Comparison of ENCODE assay signal across 8 mouse cellular contexts in the genomic region with DNA sequence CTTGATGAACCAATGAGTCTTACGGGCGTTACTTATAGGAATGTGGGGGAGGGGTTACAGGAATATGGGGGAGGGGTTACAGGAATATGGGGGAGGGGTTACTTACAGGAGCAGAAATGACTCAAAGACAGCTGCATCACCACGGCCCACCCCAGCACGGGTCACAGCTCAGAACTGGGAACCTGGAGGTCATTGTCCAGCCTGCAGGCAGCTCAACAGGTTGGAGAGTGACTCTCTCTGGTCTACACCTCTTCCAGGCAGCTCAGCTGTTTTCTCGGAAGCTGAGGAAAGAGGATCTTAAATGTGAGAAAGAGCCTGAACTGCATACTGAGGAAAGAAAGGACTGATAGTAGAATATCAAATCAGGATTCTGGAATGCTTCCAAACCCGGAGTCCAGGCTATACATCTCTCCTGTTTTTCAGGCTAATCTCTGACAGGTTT. TPM values are rescaled to one million over a fixed set of nuclear protein-coding genes. Genes with fewer than 3 reads are reported as not detected.
A peak's percentile ranks its signal among the peaks of the same experiment; 100 is the strongest.
DNase-seq lines count a peak whose midpoint lies in the region; ATAC-seq and TF ChIP-seq lines count a peak whose summit lies in the region.

No protein-coding gene starts in this region.

- 0 out of 2 replicates have a peak, but pooled peaks cover 2% of the 10 kb centered on the region for H3K4me1 ChIP-seq in brown adipose tissue, adult 24 weeks (ENCODE audit: control insufficient read depth, insufficient read depth, insufficient read length, low read length)
- H3K4me1 ChIP-seq in forebrain, postnatal 0 days (ENCODE audit: insufficient read depth): no peaks in the 10 kb centered on the region; the same call in 1 of the 2 replicates
- H3K4me1 ChIP-seq in midbrain, embryonic 16.5 days (ENCODE audit: control insufficient read depth, insufficient read depth, low read length): peaks cover 10% of the 10 kb centered on the region

- no peak for TF ChIP-seq CTCF in forebrain, postnatal 0 days (IDR thresholded peaks at IDR 0.05; ENCODE audit: low read depth)

- peak overlapping the region; percentile 59; the same call in 1 of the 2 replicates for H3K27ac ChIP-seq in brown adipose tissue, adult 24 weeks (replicated peaks; ENCODE audit: low read depth, low read length)
- H3K27ac ChIP-seq in forebrain, postnatal 0 days (ENCODE audit: low read depth, low read length): peak overlapping the region; percentile 94
- H3K27ac ChIP-seq in midbrain, embryonic 16.5 days (ENCODE audit: low read length): peak overlapping the region; percentile 87

- H3K36me3 ChIP-seq in forebrain, postnatal 0 days (ENCODE audit: insufficient read depth): no peaks in the 10 kb centered on the region
- no peaks in the 10 kb centered on the region for H3K36me3 ChIP-seq in midbrain, embryonic 16.5 days (ENCODE audit: control insufficient read depth, insufficient read depth, low read length)

- DNase-seq in kidney, adult 11 months: peak; percentile 38
- no peak for DNase-seq in kidney, adult 18-20 months
- no peak for DNase-seq in forebrain, postnatal 0 days
- DNase-seq in kidney, postnatal 10 days: peak; percentile 49
- no peak for DNase-seq in layer of hippocampus, adult 9-11 months
- DNase-seq in urinary bladder, postnatal 36 days (ENCODE audit: low spot score in 2 of 2): no peak

- peak overlapping the region; percentile 56 for H3K4me2 ChIP-seq in forebrain, postnatal 0 days (ENCODE audit: low read depth)
- H3K4me2 ChIP-seq in midbrain, embryonic 16.5 days (ENCODE audit: low read length): peak overlapping the region; percentile 71

- no peaks in the 10 kb centered on the region for H3K9me3 ChIP-seq in forebrain, postnatal 0 days (ENCODE audit: low read length)
- no peaks in the 10 kb centered on the region for H3K9me3 ChIP-seq in midbrain, embryonic 16.5 days (replicated peaks; ENCODE audit: control insufficient read depth, low read length, poor library complexity, severe bottlenecking)

- H3K4me3 ChIP-seq in brown adipose tissue, adult 24 weeks (ENCODE audit: insufficient read depth, low read depth, low read length): peak overlapping the region; percentile 31; the same call in 1 of the 2 replicates
- peak overlapping the region; percentile 37 for H3K4me3 ChIP-seq in forebrain, postnatal 0 days (ENCODE audit: low read depth, low read length)
- peak overlapping the region; percentile 35 for H3K4me3 ChIP-seq in midbrain, embryonic 16.5 days (ENCODE audit: low read depth, low read length)

- H3K27me3 ChIP-seq in forebrain, postnatal 0 days (ENCODE audit: insufficient read depth, low read length): no peaks in the 10 kb centered on the region
- no peaks in the 10 kb centered on the region for H3K27me3 ChIP-seq in midbrain, embryonic 16.5 days (ENCODE audit: control insufficient read depth, insufficient read depth, low read depth, low read length)

- peak overlapping the region; percentile 56 for H3K9ac ChIP-seq in forebrain, postnatal 0 days
- peak overlapping the region; percentile 67 for H3K9ac ChIP-seq in midbrain, embryonic 16.5 days (ENCODE audit: low read depth, low read length)

- no peak for ATAC-seq in forebrain, postnatal 0 days
- ATAC-seq in midbrain, embryonic 16.5 days: no peak

- 22% methylated on average over 6 of the region's 6 CpGs for WGBS in forebrain, postnatal 0 days
- WGBS in midbrain, embryonic 16.5 days: 30% methylated on average over 6 of the region's 6 CpGs

RNA-seq across cellular contexts. Expression of gene Tex14, which starts 16.9 kb away (rescaled TPM):
- polyA plus RNA-seq in brown adipose tissue, adult 24 weeks (2012; ENCODE audit: insufficient read depth, insufficient read length, missing spikeins): not detected in 2 replicates
- total RNA-seq in forebrain, postnatal 0 days (2014; rRNA removed): 0.23 and 0.81 TPM in 2 replicates
- 0.03 and 0.23 TPM in 2 replicates for polyA plus RNA-seq in forebrain, postnatal 0 days (2015; fragmentation: Nextera tagmentation; extraction: Ambion mirVana)
- polyA plus RNA-seq in midbrain, embryonic 16.5 days (2015; fragmentation: Nextera tagmentation; extraction: Ambion mirVana): 0.29 and 0.39 TPM in 2 replicates

RNA-seq across cellular contexts. Expression of gene Rad51c, which starts 17.0 kb away (rescaled TPM):
- polyA plus RNA-seq in brown adipose tissue, adult 24 weeks (2012; ENCODE audit: insufficient read depth, insufficient read length, missing spikeins): 0.54 TPM in 1 of 2 replicates, not detected in the other
- total RNA-seq in forebrain, postnatal 0 days (2014; rRNA removed): 1.9 and 4.0 TPM in 2 replicates
- 1.9 and 2.6 TPM in 2 replicates for polyA plus RNA-seq in forebrain, postnatal 0 days (2015; fragmentation: Nextera tagmentation; extraction: Ambion mirVana)
- 3.6 and 4.0 TPM in 2 replicates for polyA plus RNA-seq in midbrain, embryonic 16.5 days (2015; fragmentation: Nextera tagmentation; extraction: Ambion mirVana)

Comparison
In these comparisons a context has a peak if more than half of its experiments do, and no peak if none do; other contexts are left out.
1. DNase-seq: peak in kidney, adult 11 months (single experiment) and kidney, postnatal 10 days (single experiment); none in kidney, adult 18-20 months (single experiment), forebrain, postnatal 0 days (single experiment), layer of hippocampus, adult 9-11 months (single experiment) and urinary bladder, postnatal 36 days (0 of 2).
2. Peak in every context shown above with its lines, with median percentiles within 50 percentile points of each other: H3K27ac ChIP-seq and H3K4me3 ChIP-seq.